In the genomic region with DNA sequence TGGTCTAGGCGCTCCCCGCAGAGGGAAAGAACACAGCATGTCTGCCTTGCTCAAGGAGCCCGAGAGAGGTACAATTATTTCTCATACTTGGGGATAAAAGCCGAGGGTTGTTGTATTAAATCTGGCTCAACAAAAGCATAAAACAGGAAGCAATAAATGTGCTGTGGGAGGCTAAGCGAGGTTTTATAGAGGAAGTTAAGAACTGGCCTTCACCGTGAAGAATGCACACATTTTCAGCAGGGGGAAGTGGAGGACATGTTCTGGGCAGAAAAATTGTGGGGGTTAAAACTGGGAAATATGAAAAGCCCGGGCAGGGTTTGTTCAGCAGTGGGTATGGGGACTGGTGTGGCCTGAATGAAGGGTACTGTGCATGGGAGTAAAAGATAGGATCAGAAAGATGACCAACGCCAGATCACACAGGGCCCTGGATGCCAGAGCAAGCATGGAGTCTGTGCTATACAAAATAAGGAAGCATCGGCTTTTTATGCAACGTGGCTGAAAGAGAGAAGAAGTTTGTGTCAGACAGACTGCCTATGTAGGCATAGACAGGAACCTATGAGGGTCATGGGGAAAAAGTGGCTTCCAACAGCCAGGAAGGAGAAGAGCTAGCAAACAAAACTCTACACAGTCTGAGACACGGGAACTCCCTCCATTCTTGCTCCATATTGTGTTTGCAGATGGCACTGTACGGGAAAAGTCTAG, we compare ENCODE assay signal across 23 mouse cellular contexts.
DNase-seq lines count a peak whose midpoint lies in the region; ATAC-seq and TF ChIP-seq lines count a peak whose summit lies in the region.
"Had no signal": no experiment of that assay in that cellular context is flagged by ENCODE, and none has a peak within 500 bp of the region (broad histone marks: within the 10 kb centered on the region; RNA-seq: fewer than 3 reads in every experiment).

No protein-coding gene starts in this region.

- TF ChIP-seq CTCF in kidney, adult 2 months (conservative IDR thresholded peaks at IDR 0.05; ENCODE audit: insufficient read depth, insufficient read length, low read depth, low read length): no peak
- no peak for TF ChIP-seq CTCF in spleen, adult 2 months (IDR thresholded peaks at IDR 0.05; ENCODE audit: extremely low read depth, insufficient read depth, insufficient read length, insufficient replicate concordance)

- H3K4me1 ChIP-seq in kidney, adult 2 months (ENCODE audit: control insufficient read depth, insufficient read depth, low read length): peaks cover 2% of the 10 kb centered on the region; the same call in 1 of the 2 replicates
- no peaks in the 10 kb centered on the region for H3K4me1 ChIP-seq in kidney, embryonic 16.5 days (ENCODE audit: insufficient read depth, low read length)
- no peaks in the 10 kb centered on the region; the same call in 1 of the 2 replicates for H3K4me1 ChIP-seq in spleen, adult 2 months (ENCODE audit: control insufficient read depth, insufficient read depth, insufficient read length)
- H3K4me1 ChIP-seq in liver, embryonic 16.5 days (ENCODE audit: control insufficient read depth, low read depth, low read length): peaks cover 3% of the 10 kb centered on the region; the same call in 1 of the 2 replicates
- H3K4me1 ChIP-seq in hindbrain, embryonic 12.5 days: no peaks in the 10 kb centered on the region
- H3K4me1 ChIP-seq: megakaryocyte, embryonic 14.5 days had no signal

- peaks cover 3% of the 10 kb centered on the region for H3K36me3 ChIP-seq in kidney, adult 2 months (ENCODE audit: control insufficient read depth, insufficient read depth, low read length)
- peaks cover 16% of the 10 kb centered on the region for H3K36me3 ChIP-seq in kidney, embryonic 16.5 days (ENCODE audit: insufficient read depth, low read length)
- H3K36me3 ChIP-seq in spleen, adult 2 months (ENCODE audit: control insufficient read depth, insufficient read depth, low read length): no peaks in the 10 kb centered on the region
- no peaks in the 10 kb centered on the region for H3K36me3 ChIP-seq in liver, embryonic 16.5 days (ENCODE audit: control insufficient read depth, insufficient read depth)
- H3K36me3 ChIP-seq in hindbrain, embryonic 12.5 days: peaks cover 7% of the 10 kb centered on the region; the same call in 1 of the 2 replicates
- H3K36me3 ChIP-seq: midbrain, embryonic 13.5 days had no signal

- no peak overlapping the region for H3K4me2 ChIP-seq in kidney, embryonic 16.5 days (replicated peaks; ENCODE audit: low read depth, low read length)
- H3K4me2 ChIP-seq in liver, embryonic 16.5 days (ENCODE audit: low read depth, low read length): no peak overlapping the region
- H3K4me2 ChIP-seq in hindbrain, embryonic 12.5 days (replicated peaks): no peak overlapping the region
- H3K4me2 ChIP-seq: midbrain, embryonic 13.5 days had no signal

- H3K27me3 ChIP-seq in kidney, adult 2 months (replicated peaks; ENCODE audit: control insufficient read depth, insufficient read depth, low read length): no peaks in the 10 kb centered on the region
- H3K27me3 ChIP-seq in kidney, embryonic 16.5 days (ENCODE audit: insufficient read depth, low read length): no peaks in the 10 kb centered on the region
- H3K27me3 ChIP-seq in spleen, adult 2 months (ENCODE audit: control insufficient read depth, insufficient read depth, low read length): no peaks in the 10 kb centered on the region
- H3K27me3 ChIP-seq in liver, embryonic 16.5 days (ENCODE audit: control insufficient read depth, insufficient read depth, low read depth, low read length): no peaks in the 10 kb centered on the region
- H3K27me3 ChIP-seq in hindbrain, embryonic 12.5 days: no peaks in the 10 kb centered on the region
- H3K27me3 ChIP-seq: megakaryocyte, embryonic 14.5 days; midbrain, embryonic 13.5 days had no signal

- H3K9ac ChIP-seq in kidney, embryonic 16.5 days (replicated peaks; ENCODE audit: low read length): no peak overlapping the region
- H3K9ac ChIP-seq in liver, embryonic 16.5 days (ENCODE audit: low read depth, low read length): no peak overlapping the region
- H3K9ac ChIP-seq in hindbrain, embryonic 12.5 days: no peak overlapping the region
- H3K9ac ChIP-seq: midbrain, embryonic 13.5 days had no signal

- peak overlapping the region; percentile 32; the same call in 1 of the 2 replicates for H3K27ac ChIP-seq in kidney, adult 2 months (ENCODE audit: insufficient read depth, low read depth, low read length)
- H3K27ac ChIP-seq in kidney, embryonic 16.5 days (ENCODE audit: low read length): no peak overlapping the region
- H3K27ac ChIP-seq in spleen, adult 2 months (ENCODE audit: insufficient read depth, low read length): peak overlapping the region; percentile 55
- peak overlapping the region; percentile 42; the same call in 1 of the 2 replicates for H3K27ac ChIP-seq in liver, embryonic 16.5 days (ENCODE audit: low read length)
- H3K27ac ChIP-seq in hindbrain, embryonic 12.5 days: no peak overlapping the region
- H3K27ac ChIP-seq: heart, embryonic 10.5 days; layer of hippocampus, adult 2 months; midbrain, embryonic 13.5 days had no signal

- no peaks in the 10 kb centered on the region for H3K9me3 ChIP-seq in kidney, embryonic 16.5 days (ENCODE audit: low read length)
- H3K9me3 ChIP-seq in liver, embryonic 16.5 days (replicated peaks; ENCODE audit: control insufficient read depth, low read length): no peaks in the 10 kb centered on the region
- H3K9me3 ChIP-seq in hindbrain, embryonic 12.5 days (replicated peaks): no peaks in the 10 kb centered on the region; the same call in 1 of the 2 replicates
- H3K9me3 ChIP-seq: heart, embryonic 10.5 days; megakaryocyte, embryonic 14.5 days had no signal

- H3K4me3 ChIP-seq in kidney, adult 2 months (ENCODE audit: insufficient read depth, low read depth, low read length): no peak overlapping the region
- no peak overlapping the region for H3K4me3 ChIP-seq in kidney, embryonic 16.5 days (ENCODE audit: low read length)
- H3K4me3 ChIP-seq in spleen, adult 2 months (ENCODE audit: extremely low read depth, insufficient read depth, insufficient read length): no peak overlapping the region
- no peak overlapping the region for H3K4me3 ChIP-seq in liver, embryonic 16.5 days (ENCODE audit: low read depth, low read length)
- H3K4me3 ChIP-seq in hindbrain, embryonic 12.5 days: no peak overlapping the region
- H3K4me3 ChIP-seq: heart, embryonic 10.5 days; layer of hippocampus, adult 2 months; megakaryocyte, embryonic 14.5 days; midbrain, embryonic 13.5 days had no signal

- TF ChIP-seq POLR2A in kidney, adult 2 months (IDR thresholded peaks at IDR 0.05; ENCODE audit: low read depth, low read length): no peak
- no peak for TF ChIP-seq POLR2A in spleen, adult 2 months (IDR thresholded peaks at IDR 0.05; ENCODE audit: low read depth, low read length)

- intact Hi-C loops in heart, postnatal 25 days (cut with DNase I): no loop called here

- WGBS in kidney, adult 2 months: 76% methylated on average over 12 of the region's 12 CpGs
- 76% methylated on average over 12 of the region's 12 CpGs for WGBS in kidney, embryonic 16.5 days
- 41% methylated on average over 12 of the region's 12 CpGs for WGBS in spleen, adult 2 months
- WGBS in liver, embryonic 16.5 days (ENCODE audit: insufficient replicate concordance): 47% methylated on average over 12 of the region's 12 CpGs
- WGBS in hindbrain, embryonic 12.5 days: 91% methylated on average over 12 of the region's 12 CpGs

- ATAC-seq in kidney, embryonic 16.5 days (ENCODE audit: low FRiP score, low TSS enrichment): no peak
- ATAC-seq in liver, embryonic 16.5 days (ENCODE audit: low read depth): no peak
- ATAC-seq in hindbrain, embryonic 12.5 days (ENCODE audit: low FRiP score): no peak
- ATAC-seq: inflammation-experienced regulatory T-cells, adult 6 months; midbrain, embryonic 13.5 days had no signal

- no peak for DNase-seq in kidney, adult 2 months
- DNase-seq in spleen, adult 2 months (ENCODE audit: low read depth in 1 of 2, low spot score in 2 of 2): no peak
- DNase-seq in spleen, adult 12 weeks (ENCODE audit: low spot score): no peak
- DNase-seq in right cerebral cortex, postnatal 4 days: no peak
- DNase-seq in heart, postnatal 25 days (ENCODE audit: low spot score): no peak
- DNase-seq: adrenal gland, postnatal 25 days; cerebellum, adult 11 months; cerebellum, adult 9-11 months; gastrocnemius, postnatal 25 days; kidney, adult 18-20 months; kidney, postnatal 25 days; lung, adult 18-20 months; lung, postnatal 10 days; spleen, adult 18-20 months; thymus, postnatal 25 days had no signal

Comparison
In these comparisons a context has a peak if more than half of its experiments do, and no peak if none do; other contexts are left out.
1. H3K27ac ChIP-seq: peak in kidney, adult 2 months (single experiment), spleen, adult 2 months (single experiment) and liver, embryonic 16.5 days (single experiment); none in kidney, embryonic 16.5 days (single experiment) and hindbrain, embryonic 12.5 days (single experiment).